Comparison of ENCODE assay signal across 9 mouse cellular contexts in the genomic region with DNA sequence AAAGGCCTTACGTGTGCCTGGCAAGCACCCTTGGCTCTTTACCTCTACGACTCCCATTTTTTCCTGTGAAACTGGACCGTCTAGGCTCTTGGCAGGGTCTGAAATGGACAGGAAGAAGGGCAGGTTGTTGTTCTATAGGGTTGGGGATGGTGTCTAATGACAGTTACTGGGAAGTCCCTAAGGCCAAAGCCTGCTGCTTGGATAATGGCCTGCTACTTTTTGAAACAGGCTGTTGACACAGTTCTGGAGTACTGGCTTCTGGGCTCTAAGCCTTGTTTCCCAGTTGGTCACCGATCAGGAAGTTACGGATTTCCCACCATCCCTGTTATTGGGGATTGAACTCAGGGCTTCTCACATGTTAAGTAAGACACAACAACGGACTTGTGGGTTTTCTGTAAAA. TPM values are rescaled to one million over a fixed set of nuclear protein-coding genes. Genes with fewer than 3 reads are reported as not detected.
DNase-seq lines count a peak whose midpoint lies in the region; ATAC-seq and TF ChIP-seq lines count a peak whose summit lies in the region.
"Had no signal": no experiment of that assay in that cellular context is flagged by ENCODE, and none has a peak within 500 bp of the region (broad histone marks: within the 10 kb centered on the region; RNA-seq: fewer than 3 reads in every experiment).

No protein-coding gene starts in this region.

- H3K4me3 ChIP-seq in hindbrain, embryonic 12.5 days: no peak overlapping the region
- H3K4me3 ChIP-seq in hindbrain, embryonic 11.5 days (ENCODE audit: low read depth, low read length): no peak overlapping the region
- peak overlapping the region; percentile 1; the same call in 1 of the 2 replicates for H3K4me3 ChIP-seq in embryonic facial prominence, embryonic 10.5 days
- no peak overlapping the region for H3K4me3 ChIP-seq in intestine, embryonic 14.5 days (ENCODE audit: low read depth, low read length)
- H3K4me3 ChIP-seq in midbrain, embryonic 16.5 days (ENCODE audit: low read depth, low read length): no peak overlapping the region
- H3K4me3 ChIP-seq in kidney, embryonic 15.5 days (replicated peaks): no peak overlapping the region
- no peak overlapping the region for H3K4me3 ChIP-seq in lung, postnatal 0 days (ENCODE audit: low read depth, low read length)

- no peak for DNase-seq in hindbrain, embryonic 11.5 days (ENCODE audit: low spot score)
- DNase-seq in embryonic facial prominence, embryonic 10.5 days (ENCODE audit: low spot score): no peak
- no peak for DNase-seq in intestine, embryonic 14.5 days (ENCODE audit: low spot score)
- DNase-seq in lung, postnatal 0 days (ENCODE audit: low spot score): no peak
- DNase-seq: lung, embryonic 14.5 days had no signal

- TF ChIP-seq CTCF in lung, postnatal 0 days (IDR thresholded peaks at IDR 0.05): no peak

- no peaks in the 10 kb centered on the region for H3K9me3 ChIP-seq in hindbrain, embryonic 12.5 days (replicated peaks)
- H3K9me3 ChIP-seq in hindbrain, embryonic 11.5 days (ENCODE audit: control insufficient read depth, low read length): no peaks in the 10 kb centered on the region
- H3K9me3 ChIP-seq in embryonic facial prominence, embryonic 10.5 days: no peaks in the 10 kb centered on the region
- no peaks in the 10 kb centered on the region for H3K9me3 ChIP-seq in intestine, embryonic 14.5 days (ENCODE audit: control insufficient read depth, low read length)
- no peaks in the 10 kb centered on the region for H3K9me3 ChIP-seq in midbrain, embryonic 16.5 days (replicated peaks; ENCODE audit: control insufficient read depth, low read length, poor library complexity, severe bottlenecking)
- no peaks in the 10 kb centered on the region for H3K9me3 ChIP-seq in kidney, embryonic 15.5 days (replicated peaks)
- no peaks in the 10 kb centered on the region for H3K9me3 ChIP-seq in lung, postnatal 0 days (ENCODE audit: low read length)

- ATAC-seq in hindbrain, embryonic 12.5 days (ENCODE audit: low FRiP score): no peak
- no peak for ATAC-seq in hindbrain, embryonic 11.5 days (ENCODE audit: low FRiP score)
- ATAC-seq in intestine, embryonic 14.5 days (replicated peaks; ENCODE audit: low FRiP score, low TSS enrichment, low read depth): no peak
- no peak for ATAC-seq in midbrain, embryonic 16.5 days
- ATAC-seq in kidney, embryonic 15.5 days (replicated peaks; ENCODE audit: low FRiP score): no peak
- no peak for ATAC-seq in lung, postnatal 0 days
- no peak for ATAC-seq in inflammation-experienced regulatory T-cells, adult 6 months

- H3K27me3 ChIP-seq in hindbrain, embryonic 12.5 days: no peaks in the 10 kb centered on the region
- no peaks in the 10 kb centered on the region for H3K27me3 ChIP-seq in hindbrain, embryonic 11.5 days (ENCODE audit: control insufficient read depth, insufficient read depth, low read length)
- H3K27me3 ChIP-seq in embryonic facial prominence, embryonic 10.5 days (replicated peaks; ENCODE audit: low read depth, poor library complexity, severe bottlenecking): no peaks in the 10 kb centered on the region
- H3K27me3 ChIP-seq in intestine, embryonic 14.5 days (replicated peaks; ENCODE audit: control insufficient read depth, insufficient read depth, low read length): no peaks in the 10 kb centered on the region
- H3K27me3 ChIP-seq in midbrain, embryonic 16.5 days (ENCODE audit: control insufficient read depth, insufficient read depth, low read depth, low read length): no peaks in the 10 kb centered on the region
- no peaks in the 10 kb centered on the region for H3K27me3 ChIP-seq in kidney, embryonic 15.5 days
- no peaks in the 10 kb centered on the region for H3K27me3 ChIP-seq in lung, postnatal 0 days (replicated peaks; ENCODE audit: insufficient read depth, low read length)

- TF ChIP-seq EP300 in lung, postnatal 0 days (IDR thresholded peaks at IDR 0.05): no peak

- H3K36me3 ChIP-seq in hindbrain, embryonic 12.5 days: no peaks in the 10 kb centered on the region
- H3K36me3 ChIP-seq in hindbrain, embryonic 11.5 days (ENCODE audit: control insufficient read depth, insufficient read depth, low read length): no peaks in the 10 kb centered on the region
- peaks cover 8% of the 10 kb centered on the region for H3K36me3 ChIP-seq in embryonic facial prominence, embryonic 10.5 days (replicated peaks)
- no peaks in the 10 kb centered on the region for H3K36me3 ChIP-seq in intestine, embryonic 14.5 days (ENCODE audit: control insufficient read depth, insufficient read depth, low read length)
- H3K36me3 ChIP-seq in midbrain, embryonic 16.5 days (ENCODE audit: control insufficient read depth, insufficient read depth, low read length): no peaks in the 10 kb centered on the region
- H3K36me3 ChIP-seq in kidney, embryonic 15.5 days: no peaks in the 10 kb centered on the region
- no peaks in the 10 kb centered on the region for H3K36me3 ChIP-seq in lung, postnatal 0 days (ENCODE audit: insufficient read depth, low read length)

- WGBS in hindbrain, embryonic 12.5 days: 91% methylated on average over 6 of the region's 6 CpGs
- WGBS in hindbrain, embryonic 11.5 days: 93% methylated on average over 6 of the region's 6 CpGs
- WGBS in embryonic facial prominence, embryonic 10.5 days: 85% methylated on average over 6 of the region's 6 CpGs
- WGBS in intestine, embryonic 14.5 days: 90% methylated on average over 6 of the region's 6 CpGs
- WGBS in midbrain, embryonic 16.5 days: 92% methylated on average over 6 of the region's 6 CpGs
- 87% methylated on average over 6 of the region's 6 CpGs for WGBS in kidney, embryonic 15.5 days
- 76% methylated on average over 6 of the region's 6 CpGs for WGBS in lung, postnatal 0 days

- peak overlapping the region; percentile 29; the same call in 1 of the 2 replicates for H3K4me2 ChIP-seq in hindbrain, embryonic 12.5 days (replicated peaks)
- no peak overlapping the region for H3K4me2 ChIP-seq in hindbrain, embryonic 11.5 days (replicated peaks; ENCODE audit: low read depth, low read length)
- 0 out of 2 replicates have a peak overlapping the region, but pooled peaks have one; percentile 2 for H3K4me2 ChIP-seq in intestine, embryonic 14.5 days (ENCODE audit: low read length)
- peak overlapping the region; percentile 67 for H3K4me2 ChIP-seq in midbrain, embryonic 16.5 days (ENCODE audit: low read length)
- H3K4me2 ChIP-seq in kidney, embryonic 15.5 days: no peak overlapping the region
- no peak overlapping the region for H3K4me2 ChIP-seq in lung, postnatal 0 days (replicated peaks; ENCODE audit: low read depth, low read length)

- H3K9ac ChIP-seq in hindbrain, embryonic 12.5 days: 0 out of 2 replicates have a peak overlapping the region, but pooled peaks have one; percentile 18
- H3K9ac ChIP-seq in hindbrain, embryonic 11.5 days (ENCODE audit: low read depth, low read length): no peak overlapping the region
- H3K9ac ChIP-seq in intestine, embryonic 14.5 days (ENCODE audit: low read length): no peak overlapping the region
- no peak overlapping the region for H3K9ac ChIP-seq in midbrain, embryonic 16.5 days (ENCODE audit: low read depth, low read length)
- no peak overlapping the region for H3K9ac ChIP-seq in kidney, embryonic 15.5 days
- H3K9ac ChIP-seq in lung, postnatal 0 days (replicated peaks; ENCODE audit: low read depth): no peak overlapping the region
- H3K9ac ChIP-seq: lung, embryonic 14.5 days had no signal

- no peak overlapping the region for H3K27ac ChIP-seq in hindbrain, embryonic 12.5 days
- no peak overlapping the region for H3K27ac ChIP-seq in hindbrain, embryonic 11.5 days (ENCODE audit: low read depth, low read length)
- no peak overlapping the region for H3K27ac ChIP-seq in embryonic facial prominence, embryonic 10.5 days (replicated peaks)
- H3K27ac ChIP-seq in intestine, embryonic 14.5 days (ENCODE audit: low read depth): no peak overlapping the region
- no peak overlapping the region for H3K27ac ChIP-seq in midbrain, embryonic 16.5 days (ENCODE audit: low read length)
- H3K27ac ChIP-seq in kidney, embryonic 15.5 days: no peak overlapping the region
- no peak overlapping the region for H3K27ac ChIP-seq in lung, postnatal 0 days (ENCODE audit: low read length)

- peaks cover 69% of the 10 kb centered on the region for H3K4me1 ChIP-seq in hindbrain, embryonic 12.5 days
- H3K4me1 ChIP-seq in hindbrain, embryonic 11.5 days (replicated peaks; ENCODE audit: control insufficient read depth, insufficient read depth, low read length): peaks cover 19% of the 10 kb centered on the region
- peaks cover 64% of the 10 kb centered on the region for H3K4me1 ChIP-seq in embryonic facial prominence, embryonic 10.5 days
- peaks cover 45% of the 10 kb centered on the region for H3K4me1 ChIP-seq in intestine, embryonic 14.5 days (replicated peaks; ENCODE audit: control insufficient read depth, insufficient read depth, low read length)
- H3K4me1 ChIP-seq in midbrain, embryonic 16.5 days (ENCODE audit: control insufficient read depth, insufficient read depth, low read length): peaks cover 68% of the 10 kb centered on the region
- peaks cover 52% of the 10 kb centered on the region for H3K4me1 ChIP-seq in kidney, embryonic 15.5 days
- peaks cover 12% of the 10 kb centered on the region; the same call in 1 of the 2 replicates for H3K4me1 ChIP-seq in lung, postnatal 0 days (ENCODE audit: insufficient read depth, low read depth, low read length)

RNA-seq across cellular contexts. Expression of gene Psap, which starts 2.9 kb away (rescaled TPM):
- polyA plus RNA-seq in hindbrain, embryonic 12.5 days (2016; fragmentation: Nextera tagmentation; extraction: Ambion mirVana): 102 and 104 TPM in 2 replicates
- 85.7 and 91.4 TPM in 2 replicates for polyA plus RNA-seq in hindbrain, embryonic 11.5 days (2014; fragmentation: Nextera tagmentation; extraction: Ambion mirVana)
- polyA plus RNA-seq in embryonic facial prominence, embryonic 10.5 days (2016; fragmentation: Nextera tagmentation; extraction: Ambion mirVana): 47.1 and 49.0 TPM in 2 replicates
- polyA plus RNA-seq in intestine, embryonic 14.5 days (2014; fragmentation: Nextera tagmentation; extraction: Ambion mirVana): 104 and 124 TPM in 2 replicates
- polyA plus RNA-seq in midbrain, embryonic 16.5 days (2015; fragmentation: Nextera tagmentation; extraction: Ambion mirVana): 204 and 235 TPM in 2 replicates
- 132 and 162 TPM in 2 replicates for polyA plus RNA-seq in kidney, embryonic 15.5 days (2015; fragmentation: Nextera tagmentation; extraction: Ambion mirVana)
- polyA plus RNA-seq in lung, postnatal 0 days (2015; fragmentation: Nextera tagmentation; extraction: Ambion mirVana): 120 and 128 TPM in 2 replicates
- polyA plus RNA-seq in inflammation-experienced regulatory T-cells, adult 6 months (2017; shearing (Covaris generic)): 100 to 1,000 TPM in 2 of 3 experiments, 10 to 100 TPM in 1; 79.4 to 218 (median 211) TPM

Comparison
In these comparisons a context has a peak if more than half of its experiments do, and no peak if none do; other contexts are left out.
1. H3K4me2 ChIP-seq: peak in hindbrain, embryonic 12.5 days (single experiment), intestine, embryonic 14.5 days (single experiment) and midbrain, embryonic 16.5 days (single experiment); none in hindbrain, embryonic 11.5 days (single experiment), kidney, embryonic 15.5 days (single experiment) and lung, postnatal 0 days (single experiment).